Mouse (Mus musculus) embryonic facial prominence, embryonic 15.5 days (tissue): ENCODE data around the gene Trip12. TPM values are rescaled to one million over a fixed set of nuclear protein-coding genes. Genes with fewer than 3 reads are reported as not detected.

ENCODE experiments used
- ATAC-seq: fragments of 200-750 bp; cut with Nextera tagmentation; 2 replicates; pipeline ENCODE4 v1.8.0; 2017; ENCODE audit warnings: low read depth, moderate TSS enrichment; ENCODE audit not compliant: insufficient number of reproducible peaks, low FRiP score, low TSS enrichment
- H3K27ac ChIP-seq: fragments of 300-500 bp; sonication (generic); replicated peaks from 2 replicates; pipeline ENCODE4 v1.5.1; 2015; ENCODE audit warnings: mild to moderate bottlenecking, inconsistent platforms
- H3K27me3 ChIP-seq: fragments of 300-500 bp; sonication (generic); 2 replicates; pipeline ENCODE4 v1.6.1; 2015; ENCODE audit warnings: inconsistent platforms
- H3K36me3 ChIP-seq: fragments of 300-500 bp; sonication (generic); 2 replicates; pipeline ENCODE4 v1.6.1; 2015; ENCODE audit warnings: mild to moderate bottlenecking, inconsistent platforms
- H3K4me1 ChIP-seq: fragments of 300-500 bp; sonication (generic); 2 replicates; pipeline ENCODE4 v1.6.1; 2015; ENCODE audit warnings: inconsistent platforms
- H3K4me2 ChIP-seq: fragments of 300-500 bp; sonication (generic); replicated peaks from 2 replicates; pipeline ENCODE4 v1.6.1; 2015; ENCODE audit warnings: mild to moderate bottlenecking, inconsistent platforms
- H3K4me3 ChIP-seq: fragments of 300-500 bp; sonication (generic); replicated peaks from 2 replicates; pipeline ENCODE4 v1.5.1; 2015; ENCODE audit warnings: mild to moderate bottlenecking, inconsistent platforms
- H3K9ac ChIP-seq: fragments of 300-500 bp; sonication (generic); 2 replicates; pipeline ENCODE4 v1.6.1; 2015; ENCODE audit warnings: inconsistent platforms
- H3K9me3 ChIP-seq: fragments of 300-500 bp; sonication (generic); replicated peaks from 2 replicates; pipeline ENCODE4 v1.6.1; 2016; ENCODE audit warnings: inconsistent platforms
- WGBS: fragments of 180-500 bp; shearing (Covaris S2); methylation state at CpG from one replicate; pipeline ENCODE4 v1.1.7; 2015; 5-methylcytosine and 5-hydroxymethylcytosine counted together
- polyA plus RNA-seq: library from polyadenylated mRNA; unstranded; fragments of >200 nt; fragmentation: Nextera tagmentation; extraction: Ambion mirVana; gene quantifications from 2 replicates; pipeline ENCODE4 v1.2.1, GENCODE M21; 2015

Trip12 gene
- polyA plus RNA-seq, 1 experiment from 2014 or later, result 56.5 TPM

GRCm38 (mm10) chr1:84780630-84781029 is 59.7 kb downstream of the Trip12 start:
- Histone ChIP-seq H3K9ac (no peak overlapping the region), H3K4me3 (no peak overlapping the region), H3K9me3 (no peaks in the 10 kb centered on the region), H3K4me1 (no peaks in the 10 kb centered on the region), H3K27ac (no peak overlapping the region), H3K27me3 (no peaks in the 10 kb centered on the region), H3K36me3 (peaks cover 17% of the 10 kb centered on the region), H3K4me2 (no peak overlapping the region)
- WGBS, result 94% methylated on average over 3 of the region's 3 CpGs
- no peak for ATAC-seq

GRCm38 (mm10) chr1:84777455-84777854 is 62.9 kb downstream of the Trip12 start:
- Histone ChIP-seq H3K9me3 (no peaks in the 10 kb centered on the region), H3K4me1 (no peaks in the 10 kb centered on the region), H3K27ac (no peak overlapping the region), H3K9ac (no peak overlapping the region), H3K4me3 (no peak overlapping the region), H3K36me3 (peaks cover 5% of the 10 kb centered on the region; the same call in 1 of the 2 replicates), H3K4me2 (no peak overlapping the region), H3K27me3 (no peaks in the 10 kb centered on the region)
- ATAC-seq, result no peak
- WGBS, result 84% methylated on average over 1 of the region's 1 CpGs

GRCm38 (mm10) chr1:84758843-84759242 is 81.5 kb downstream of the Trip12 start:
- Histone ChIP-seq H3K9ac (no peak overlapping the region), H3K4me2 (no peak overlapping the region), H3K9me3 (no peaks in the 10 kb centered on the region), H3K27me3 (no peaks in the 10 kb centered on the region), H3K4me1 (no peaks in the 10 kb centered on the region), H3K4me3 (no peak overlapping the region), H3K27ac (no peak overlapping the region), H3K36me3 (peaks cover 52% of the 10 kb centered on the region)
- 88% methylated on average over 4 of the region's 4 CpGs for WGBS
- ATAC-seq, result no peak

GRCm38 (mm10) chr1:84742156-84742555 is 98.2 kb downstream of the Trip12 start:
- Histone ChIP-seq H3K4me3 (no peak overlapping the region), H3K9ac (no peak overlapping the region), H3K36me3 (peaks cover 48% of the 10 kb centered on the region), H3K9me3 (no peaks in the 10 kb centered on the region), H3K4me2 (no peak overlapping the region), H3K27me3 (no peaks in the 10 kb centered on the region), H3K4me1 (no peaks in the 10 kb centered on the region), H3K27ac (no peak overlapping the region)
- ATAC-seq, result no peak
- WGBS, result 85% methylated on average over 3 of the region's 3 CpGs

GRCm38 (mm10) chr1:84740080-84740479 is 100.2 kb downstream of the Trip12 start:
- no peak for ATAC-seq
- WGBS, result 86% methylated on average over 1 of the region's 1 CpGs
- Histone ChIP-seq H3K27ac (no peak overlapping the region), H3K4me3 (no peak overlapping the region), H3K27me3 (no peaks in the 10 kb centered on the region), H3K9me3 (no peaks in the 10 kb centered on the region), H3K36me3 (peaks cover 49% of the 10 kb centered on the region), H3K4me1 (no peaks in the 10 kb centered on the region), H3K4me2 (no peak overlapping the region), H3K9ac (no peak overlapping the region)

GRCm38 (mm10) chr1:84737097-84737496 is 103.2 kb downstream of the Trip12 start:
- ATAC-seq, result no peak
- no peaks in the 10 kb centered on the region for H3K27me3 ChIP-seq
- no peaks in the 10 kb centered on the region for H3K4me1 ChIP-seq
- no peak overlapping the region for H3K27ac ChIP-seq
- no peak overlapping the region for H3K4me3 ChIP-seq
- peaks cover 44% of the 10 kb centered on the region for H3K36me3 ChIP-seq
- no peak overlapping the region for H3K9ac ChIP-seq
- no peaks in the 10 kb centered on the region for H3K9me3 ChIP-seq
- no peak overlapping the region for H3K4me2 ChIP-seq
- WGBS, result 58% methylated on average over 1 of the region's 1 CpGs

GRCm38 (mm10) chr1:84733799-84734198 is 106.5 kb downstream of the Trip12 start:
- no peaks in the 10 kb centered on the region for H3K4me1 ChIP-seq
- H3K4me2 ChIP-seq, result no peak overlapping the region
- H3K36me3 ChIP-seq, result peaks cover 37% of the 10 kb centered on the region
- WGBS, result 63% methylated on average over 3 of the region's 3 CpGs
- H3K4me3 ChIP-seq, result no peak overlapping the region
- H3K27me3 ChIP-seq, result no peaks in the 10 kb centered on the region
- no peak overlapping the region for H3K27ac ChIP-seq
- H3K9ac ChIP-seq, result no peak overlapping the region
- ATAC-seq, result no peak
- no peaks in the 10 kb centered on the region for H3K9me3 ChIP-seq

GRCm38 (mm10) chr1:84731763-84732162 is 108.6 kb downstream of the Trip12 start:
- Histone ChIP-seq H3K9me3 (no peaks in the 10 kb centered on the region), H3K36me3 (peaks cover 31% of the 10 kb centered on the region), H3K9ac (no peak overlapping the region), H3K4me2 (no peak overlapping the region), H3K27me3 (no peaks in the 10 kb centered on the region), H3K27ac (no peak overlapping the region), H3K4me3 (no peak overlapping the region), H3K4me1 (no peaks in the 10 kb centered on the region)
- no peak for ATAC-seq
- 94% methylated on average over 1 of the region's 1 CpGs for WGBS

GRCm38 (mm10) chr1:84722841-84723240 is 117.5 kb downstream of the Trip12 start:
- H3K4me1 ChIP-seq, result no peaks in the 10 kb centered on the region
- peaks cover 45% of the 10 kb centered on the region for H3K36me3 ChIP-seq
- H3K4me3 ChIP-seq, result no peak overlapping the region
- no peak overlapping the region for H3K9ac ChIP-seq
- no peak for ATAC-seq
- H3K27ac ChIP-seq, result no peak overlapping the region
- H3K4me2 ChIP-seq, result no peak overlapping the region
- H3K27me3 ChIP-seq, result no peaks in the 10 kb centered on the region
- H3K9me3 ChIP-seq, result no peaks in the 10 kb centered on the region

GRCm38 (mm10) chr1:84722371-84722770 is 117.9 kb downstream of the Trip12 start:
- Histone ChIP-seq H3K27ac (no peak overlapping the region), H3K4me2 (no peak overlapping the region), H3K4me1 (no peaks in the 10 kb centered on the region), H3K9ac (no peak overlapping the region), H3K9me3 (no peaks in the 10 kb centered on the region), H3K27me3 (no peaks in the 10 kb centered on the region), H3K36me3 (peaks cover 42% of the 10 kb centered on the region), H3K4me3 (no peak overlapping the region)
- WGBS, result 95% methylated on average over 3 of the region's 3 CpGs
- no peak for ATAC-seq

GRCm38 (mm10) chr1:84721942-84722341 is 118.4 kb downstream of the Trip12 start:
- no peaks in the 10 kb centered on the region for H3K27me3 ChIP-seq
- WGBS, result 77% methylated on average over 3 of the region's 3 CpGs
- no peak overlapping the region for H3K9ac ChIP-seq
- peaks cover 39% of the 10 kb centered on the region for H3K36me3 ChIP-seq
- H3K9me3 ChIP-seq, result no peaks in the 10 kb centered on the region
- H3K27ac ChIP-seq, result no peak overlapping the region
- no peaks in the 10 kb centered on the region for H3K4me1 ChIP-seq
- no peak overlapping the region for H3K4me2 ChIP-seq
- H3K4me3 ChIP-seq, result no peak overlapping the region
- no peak for ATAC-seq
